Mouse (Mus musculus) kidney, adult 8-10 months (tissue): ENCODE data around the gene Nicn1.
"Not testable (repeated sequence)": the region's sequence is repeated elsewhere in the genome, so short reads cannot be mapped to it uniquely, and the experiment has no call there.

ENCODE experiments used
- DNase-seq, 2 experiments: peaks; one replicate each; pipeline ENCODE4 v3.0.0; 2022

The Nicn1 gene

GRCm38 (mm10) chr9:108280071-108280828, 10.0 kb upstream of the Nicn1 start:
- DNase-seq, result peak; percentile 59 to 72

- peak; percentile 72 to 88 for DNase-seq
Observed at GRCm38 (mm10) chr9:108284410-108284809, 5.8 kb upstream of the Nicn1 start.

GRCm38 (mm10) chr9:108287526-108288238, 2.5 kb upstream of the Nicn1 start:
- not testable (repeated sequence) for DNase-seq

GRCm38 (mm10) chr9:108289347-108289746, 882 bp upstream of the Nicn1 start:
- no peak for DNase-seq

- DNase-seq, result no peak
Observed at GRCm38 (mm10) chr9:108290773-108291172, 544 bp downstream of the Nicn1 start.

- peak; percentile 86 to 95 for DNase-seq
Observed at GRCm38 (mm10) chr9:108296453-108297355, 6.5 kb downstream of the Nicn1 start, which contains the start of gene Amt. Gene Amt, plus strand, starts transcription at chr9:108296853.

- DNase-seq, result no peak
Observed at GRCm38 (mm10) chr9:108301853-108302252, 11.6 kb downstream of the Nicn1 start.

GRCm38 (mm10) chr9:108304716-108305115, 14.5 kb downstream of the Nicn1 start:
- no peak for DNase-seq

GRCm38 (mm10) chr9:108305170-108305569, 14.9 kb downstream of the Nicn1 start:
- no peak for DNase-seq

- peak; percentile 99 to 100 for DNase-seq
Observed at GRCm38 (mm10) chr9:108305629-108306520, 15.6 kb downstream of the Nicn1 start, which contains the start of the genes Rhoa and Tcta. Gene Rhoa, plus strand, starts transcription at chr9:108306129. Gene Tcta, minus strand, starts transcription at chr9:108306160.

- peak; percentile 62 to 66 for DNase-seq
Observed at GRCm38 (mm10) chr9:108306571-108306980, 16.3 kb downstream of the Nicn1 start.

GRCm38 (mm10) chr9:108307021-108307807, 17.0 kb downstream of the Nicn1 start:
- no peak for DNase-seq

- DNase-seq, result no peak
Observed at GRCm38 (mm10) chr9:108308141-108308540, 17.9 kb downstream of the Nicn1 start.

GRCm38 (mm10) chr9:108317572-108317971, 27.3 kb downstream of the Nicn1 start:
- no peak for DNase-seq

- DNase-seq, result no peak
Observed at GRCm38 (mm10) chr9:108318462-108318861, 28.2 kb downstream of the Nicn1 start.

GRCm38 (mm10) chr9:108322054-108322453, 31.8 kb downstream of the Nicn1 start:
- DNase-seq, result not testable (repeated sequence)

GRCm38 (mm10) chr9:108324784-108325183, 34.6 kb downstream of the Nicn1 start:
- DNase-seq, result no peak

GRCm38 (mm10) chr9:108325811-108326210, 35.6 kb downstream of the Nicn1 start:
- no peak for DNase-seq

GRCm38 (mm10) chr9:108337848-108338550, 47.8 kb downstream of the Nicn1 start:
- DNase-seq, result no peak

- DNase-seq, result peak in 1 of 2 experiments; percentile 14
Observed at GRCm38 (mm10) chr9:108338551-108338885, 48.3 kb downstream of the Nicn1 start.
